Mouse (Mus musculus): Measurements from ENCODE around the gene Nudt19.

DNA sequence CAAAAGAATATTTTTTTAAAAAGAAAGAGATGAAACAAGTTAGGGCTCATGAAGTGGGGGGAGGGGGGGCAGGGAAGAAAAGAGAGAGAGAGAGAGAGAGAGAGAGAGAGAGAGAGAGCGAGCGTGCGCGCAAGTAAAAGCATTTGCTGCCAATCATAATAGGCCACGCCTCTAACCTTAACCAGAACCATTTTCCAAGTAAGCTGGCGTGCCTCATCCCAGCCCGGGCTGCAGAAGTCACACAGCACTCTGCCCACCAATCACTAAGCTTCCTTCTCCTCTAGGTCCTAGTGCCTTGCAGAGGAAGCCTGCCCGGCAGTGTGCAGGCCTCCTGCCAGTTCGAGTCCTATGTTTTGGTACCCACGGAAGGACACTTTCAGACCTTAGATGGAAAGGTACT is 43.9 kb upstream of the Nudt19 start:
- TF ChIP-seq CTCF (IDR thresholded peaks at IDR 0.05; ENCODE audit: low read depth, low read length), result no peak
- no peak for TF ChIP-seq GATA1 (IDR thresholded peaks at IDR 0.05; ENCODE audit: borderline replicate concordance, low read length)

Measured in G1E (cell line).